ENCODE assay signal across 35 mouse cellular contexts in the genomic region with DNA sequence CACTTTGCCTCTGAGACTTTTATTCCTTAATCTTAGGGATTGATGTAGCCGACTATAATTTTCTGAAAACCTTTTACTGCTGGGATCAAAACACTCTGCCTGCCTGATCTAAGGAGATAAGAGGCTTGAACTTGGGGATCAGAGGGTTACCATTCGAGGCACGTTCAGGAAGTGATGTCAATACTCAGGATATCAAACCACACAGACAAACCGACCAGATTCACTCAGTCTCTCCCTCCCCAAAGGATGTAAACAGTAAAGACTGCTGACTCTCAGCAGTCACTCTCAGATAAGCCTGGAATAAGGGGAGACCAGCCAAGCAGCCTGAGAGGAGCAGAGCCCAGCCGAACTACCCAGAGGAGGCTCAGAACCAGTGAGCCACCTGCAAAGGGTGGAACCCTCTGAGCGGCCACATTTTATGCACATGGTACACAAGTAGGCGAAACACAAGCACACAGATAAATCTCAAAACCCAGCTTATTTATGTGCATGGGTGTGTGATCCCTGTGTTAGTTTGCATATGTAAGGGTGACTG. TPM values are rescaled to one million over a fixed set of nuclear protein-coding genes. Genes with fewer than 3 reads are reported as not detected.
DNase-seq lines count a peak whose midpoint lies in the region; ATAC-seq and TF ChIP-seq lines count a peak whose summit lies in the region.
"Had no signal": no experiment of that assay in that cellular context is flagged by ENCODE, and none has a peak within 500 bp of the region (broad histone marks: within the 10 kb centered on the region; RNA-seq: fewer than 3 reads in every experiment).

No protein-coding gene starts in this region.

- DNase-seq in heart, embryonic 10.5 days (ENCODE audit: low spot score) = peak; percentile 38
- DNase-seq in heart, adult 2 months = no peak
- DNase-seq in 416B (ENCODE audit: low read depth) (peak; percentile 18), R1 (ENCODE audit: low read depth, low spot score) (peak; percentile 23)
- no peak for DNase-seq in B cell, adult 2 months
- no peak for DNase-seq in cerebellum, postnatal 10 days
- DNase-seq in cerebellum, adult 8-10 months = no peak
- DNase-seq: adrenal gland, adult 8-10 months; adrenal gland, postnatal 25 days; cerebellum, adult 11-12 months; cerebellum, adult 9-11 months; cerebellum, postnatal 36 days; gastrocnemius, postnatal 10 days; gastrocnemius, postnatal 36 days; kidney, adult 11 months; kidney, adult 8-10 months had no signal

- no peak for TF ChIP-seq POLR2A in heart, adult 2 months (IDR thresholded peaks at IDR 0.05; ENCODE audit: insufficient read depth, low read depth, low read length)

- no peaks in the 10 kb centered on the region for H3K27me3 ChIP-seq in heart, embryonic 10.5 days (ENCODE audit: insufficient read depth, poor library complexity, severe bottlenecking)
- H3K27me3 ChIP-seq in heart, adult 2 months (ENCODE audit: control insufficient read depth, insufficient read depth, low read length) = no peaks in the 10 kb centered on the region
- H3K27me3 ChIP-seq: embryonic facial prominence, embryonic 12.5 days; embryonic facial prominence, embryonic 15.5 days; forebrain, embryonic 12.5 days; forebrain, embryonic 15.5 days; hindbrain, embryonic 12.5 days; hindbrain, embryonic 15.5 days; intestine, embryonic 15.5 days; Patski had no signal

- no peaks in the 10 kb centered on the region for H3K36me3 ChIP-seq in heart, embryonic 10.5 days
- no peaks in the 10 kb centered on the region for H3K36me3 ChIP-seq in heart, adult 2 months (ENCODE audit: control insufficient read depth, insufficient read depth, low read length)
- H3K36me3 ChIP-seq: embryonic facial prominence, embryonic 12.5 days; embryonic facial prominence, embryonic 15.5 days; forebrain, embryonic 12.5 days; forebrain, embryonic 15.5 days; hindbrain, embryonic 12.5 days; hindbrain, embryonic 15.5 days; intestine, embryonic 15.5 days had no signal

- no peaks in the 10 kb centered on the region for H3K4me1 ChIP-seq in heart, embryonic 10.5 days
- no peaks in the 10 kb centered on the region for H3K4me1 ChIP-seq in heart, adult 2 months (ENCODE audit: control insufficient read depth, insufficient read depth, low read length)
- H3K4me1 ChIP-seq: embryonic facial prominence, embryonic 12.5 days; embryonic facial prominence, embryonic 15.5 days; forebrain, embryonic 12.5 days; forebrain, embryonic 15.5 days; hindbrain, embryonic 12.5 days; hindbrain, embryonic 15.5 days; intestine, embryonic 15.5 days had no signal

- no peak overlapping the region for H3K4me3 ChIP-seq in heart, embryonic 10.5 days
- no peak overlapping the region for H3K4me3 ChIP-seq in heart, adult 2 months
- H3K4me3 ChIP-seq: embryonic facial prominence, embryonic 12.5 days; embryonic facial prominence, embryonic 15.5 days; erythroblast, embryonic 14.5 days; forebrain, embryonic 12.5 days; forebrain, embryonic 15.5 days; hindbrain, embryonic 12.5 days; hindbrain, embryonic 15.5 days; intestine, embryonic 15.5 days had no signal

- no peak for TF ChIP-seq CTCF in heart, adult 2 months (IDR thresholded peaks at IDR 0.05)

- H3K79me2 ChIP-seq in heart, adult 2 months (replicated peaks; ENCODE audit: control insufficient read depth, insufficient read depth, low read length) = no peaks in the 10 kb centered on the region

- TF ChIP-seq EP300 in heart, adult 2 months (IDR thresholded peaks at IDR 0.05; ENCODE audit: insufficient read depth, low read depth, low read length) = no peak

- intact Hi-C loops in heart, adult 2 months (cut with DNase I) = no loop called here

- no peak overlapping the region for H3K9ac ChIP-seq in heart, adult 2 months (ENCODE audit: low read depth, low read length)
- H3K9ac ChIP-seq: embryonic facial prominence, embryonic 12.5 days; embryonic facial prominence, embryonic 15.5 days; forebrain, embryonic 12.5 days; forebrain, embryonic 15.5 days; hindbrain, embryonic 12.5 days; hindbrain, embryonic 15.5 days; intestine, embryonic 15.5 days had no signal

- no peaks in the 10 kb centered on the region for H3K9me3 ChIP-seq in heart, embryonic 10.5 days
- H3K9me3 ChIP-seq: embryonic facial prominence, embryonic 12.5 days; embryonic facial prominence, embryonic 15.5 days; forebrain, embryonic 12.5 days; forebrain, embryonic 15.5 days; hindbrain, embryonic 12.5 days; hindbrain, embryonic 15.5 days; intestine, embryonic 15.5 days had no signal

- ATAC-seq in erythroblast, adult 5-6 weeks (replicated peaks; ENCODE audit: low FRiP score, poor library complexity, severe bottlenecking) = peak; percentile 53; the same call in 1 of the 2 replicates
- ATAC-seq: activated CD4-positive, CD25-positive, alpha-beta regulatory T cell, adult 4 months; forebrain, embryonic 15.5 days; intestine, embryonic 15.5 days; Patski had no signal

- no peak overlapping the region for H3K27ac ChIP-seq in heart, embryonic 10.5 days
- H3K27ac ChIP-seq in heart, adult 2 months = no peak overlapping the region
- H3K27ac ChIP-seq: embryonic facial prominence, embryonic 12.5 days; embryonic facial prominence, embryonic 15.5 days; forebrain, embryonic 12.5 days; forebrain, embryonic 15.5 days; hindbrain, embryonic 12.5 days; hindbrain, embryonic 15.5 days; intestine, embryonic 15.5 days had no signal

- 59% methylated on average over 7 of the region's 7 CpGs for WGBS in heart, embryonic 10.5 days
- 47% methylated on average over 7 of the region's 7 CpGs for WGBS in heart, adult 2 months

RNA-seq across cellular contexts. Expression of a gene that starts 9.9 kb away (rescaled TPM):
- polyA plus RNA-seq in heart, embryonic 10.5 days (2016; fragmentation: Nextera tagmentation; extraction: Ambion mirVana) = 14.2 and 22.7 TPM in 2 replicates
- total RNA-seq in heart, adult 2 months (2021) = 10 to 100 TPM; 46.9 to 54.6 TPM
- 6.4 and 18.6 TPM in 2 replicates for polyA plus RNA-seq in heart, adult 2 months (2012; rRNA removed)
- total RNA-seq in erythroblast, adult 5-6 weeks (2015; ENCODE audit: low replicate concordance) = not detected in 2 replicates
- not detected in 2 replicates for total RNA-seq in erythroblast, adult 5-6 weeks (2017; ENCODE audit: low replicate concordance)
- total RNA-seq: ES-E14; granulocyte monocyte progenitor cell, adult 5-6 weeks; hematopoietic stem cell, adult 5-6 weeks had no signal
- polyA plus RNA-seq: erythroblast, embryonic 14.5 days; Patski had no signal

RNA-seq across cellular contexts. Expression of a gene that starts 18.2 kb away (rescaled TPM):
- not detected in 2 replicates for polyA plus RNA-seq in heart, embryonic 10.5 days (2016; fragmentation: Nextera tagmentation; extraction: Ambion mirVana)
- not detected for total RNA-seq in heart, adult 2 months (2021)
- polyA plus RNA-seq in heart, adult 2 months (2012; rRNA removed) = not detected in 2 replicates
- total RNA-seq in erythroblast, adult 5-6 weeks (2015; ENCODE audit: low replicate concordance) = not detected in 2 replicates
- total RNA-seq in erythroblast, adult 5-6 weeks (2017; ENCODE audit: low replicate concordance) = not detected in 2 replicates
- total RNA-seq: adrenal gland, adult 8-10 months; adrenal gland, postnatal 25 days; gastrocnemius, adult 18-20 months; gastrocnemius, postnatal 10 days; gastrocnemius, postnatal 36 days; granulocyte monocyte progenitor cell, adult 5-6 weeks; heart, postnatal 25 days; hematopoietic stem cell, adult 5-6 weeks had no signal
- polyA plus RNA-seq: activated CD4-positive, CD25-positive, alpha-beta regulatory T cell, adult 4 months; brain, embryonic 14.5 days; embryonic facial prominence, embryonic 12.5 days; embryonic facial prominence, embryonic 15.5 days; erythroblast, embryonic 14.5 days; forebrain, embryonic 12.5 days; forebrain, embryonic 15.5 days; heart, embryonic 14.5 days; heart, postnatal 0 days; hindbrain, embryonic 12.5 days; hindbrain, embryonic 15.5 days; intestine, embryonic 15.5 days; Patski had no signal

RNA-seq across cellular contexts. Expression of a gene that starts 57.5 kb away (rescaled TPM):
- polyA plus RNA-seq in heart, embryonic 10.5 days (2016; fragmentation: Nextera tagmentation; extraction: Ambion mirVana) = 6.7 and 10.8 TPM in 2 replicates
- total RNA-seq in heart, adult 2 months (2021) = 10 to 100 TPM; 11.6 to 13.5 TPM
- polyA plus RNA-seq in heart, adult 2 months (2012; rRNA removed) = 3.5 and 3.9 TPM in 2 replicates
- total RNA-seq in erythroblast, adult 5-6 weeks (2015; ENCODE audit: low replicate concordance) = 2.3 and 4.8 TPM in 2 replicates
- total RNA-seq in erythroblast, adult 5-6 weeks (2017; ENCODE audit: low replicate concordance) = 0.51 and 0.98 TPM in 2 replicates

RNA-seq across cellular contexts. Expression of a gene that starts 58.3 kb away (rescaled TPM):
- polyA plus RNA-seq in heart, embryonic 10.5 days (2016; fragmentation: Nextera tagmentation; extraction: Ambion mirVana) = 2.4 and 5.2 TPM in 2 replicates
- total RNA-seq in heart, adult 2 months (2021) = 10 to 100 TPM; 10.4 to 11.5 TPM
- 2.5 and 5.8 TPM in 2 replicates for polyA plus RNA-seq in heart, adult 2 months (2012; rRNA removed)
- 18.8 and 21.7 TPM in 2 replicates for total RNA-seq in erythroblast, adult 5-6 weeks (2015; ENCODE audit: low replicate concordance)
- total RNA-seq in erythroblast, adult 5-6 weeks (2017; ENCODE audit: low replicate concordance) = 30.3 and 31.5 TPM in 2 replicates

Comparison
In these comparisons a context has a peak if more than half of its experiments do, and no peak if none do; other contexts are left out.
1. DNase-seq: peak in heart, embryonic 10.5 days (single experiment), 416B (single experiment) and R1 (single experiment); none in heart, adult 2 months (0 of 2), B cell, adult 2 months (0 of 2), cerebellum, postnatal 10 days (0 of 2) and cerebellum, adult 8-10 months (single experiment).
2. RNA of a gene that starts 9.9 kb away (total RNA-seq): 46.9 to 54.6 TPM in heart, adult 2 months; not detected in erythroblast, adult 5-6 weeks; every median in the first group is over 10 times any median in the second.